Mouse (Mus musculus) embryo, embryonic 9.5 days (tissue): ENCODE measurements around the gene Ccdc13.

Source experiments
- DNase-seq: peaks from one replicate; pipeline ENCODE4 v3.0.0-alpha.2; 2017; ENCODE audit errors: extremely low spot score

Gene Ccdc13

DNA sequence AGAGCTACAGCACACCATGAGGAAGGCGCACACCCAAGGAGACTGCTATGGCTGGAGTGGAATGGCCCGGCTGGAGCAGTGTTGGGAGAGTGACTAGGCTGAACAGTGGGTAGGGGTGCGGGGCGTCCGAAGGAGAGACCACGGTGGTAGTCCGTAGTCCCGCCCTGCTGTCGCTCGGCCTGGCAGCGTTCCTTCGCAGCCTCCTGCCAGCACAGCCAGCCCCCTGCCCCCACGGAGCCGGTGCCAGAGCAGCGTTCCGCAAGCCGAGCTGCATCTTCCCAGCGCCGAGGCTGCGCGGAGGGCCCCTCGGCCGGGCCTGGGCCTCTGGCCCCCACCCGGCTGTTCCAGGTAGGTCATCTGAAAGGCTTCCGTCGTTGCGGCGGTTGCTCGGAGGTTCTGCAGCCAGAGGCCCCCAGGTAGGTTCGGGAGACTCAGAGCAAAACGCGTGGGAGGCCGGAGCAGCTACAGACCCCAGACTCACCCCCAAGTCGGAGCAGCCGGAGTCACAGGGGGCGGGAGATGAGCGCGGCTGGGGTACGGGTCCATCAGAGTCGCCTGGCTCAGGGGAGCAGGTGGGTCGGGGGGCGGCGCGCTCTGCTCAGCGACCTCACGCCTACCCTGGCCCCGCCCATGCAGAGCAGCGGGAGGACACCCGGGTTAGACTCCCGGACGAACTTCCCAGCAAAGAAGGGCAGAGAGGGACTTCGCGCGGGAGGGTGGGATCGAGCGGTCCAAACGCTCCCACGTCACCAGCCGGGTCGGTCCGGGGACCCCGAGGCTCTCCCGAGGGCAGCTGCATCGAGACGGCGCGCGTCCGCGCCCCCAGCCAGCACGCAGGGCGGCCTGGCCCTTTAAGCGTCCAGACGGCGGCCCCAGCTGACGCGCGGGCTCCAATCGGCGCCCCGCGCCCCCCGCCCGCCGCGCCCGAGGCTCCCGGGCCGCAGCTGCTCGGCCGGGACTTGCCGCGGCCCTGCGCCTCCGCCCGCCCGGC is 79.9 kb downstream of the Ccdc13 start, which contains the start of gene Zfp651:
TSS of gene Zfp651 (plus strand) at position 240 of the 991 bp plus-strand sequence.
- peak; percentile 80 for DNase-seq

DNA sequence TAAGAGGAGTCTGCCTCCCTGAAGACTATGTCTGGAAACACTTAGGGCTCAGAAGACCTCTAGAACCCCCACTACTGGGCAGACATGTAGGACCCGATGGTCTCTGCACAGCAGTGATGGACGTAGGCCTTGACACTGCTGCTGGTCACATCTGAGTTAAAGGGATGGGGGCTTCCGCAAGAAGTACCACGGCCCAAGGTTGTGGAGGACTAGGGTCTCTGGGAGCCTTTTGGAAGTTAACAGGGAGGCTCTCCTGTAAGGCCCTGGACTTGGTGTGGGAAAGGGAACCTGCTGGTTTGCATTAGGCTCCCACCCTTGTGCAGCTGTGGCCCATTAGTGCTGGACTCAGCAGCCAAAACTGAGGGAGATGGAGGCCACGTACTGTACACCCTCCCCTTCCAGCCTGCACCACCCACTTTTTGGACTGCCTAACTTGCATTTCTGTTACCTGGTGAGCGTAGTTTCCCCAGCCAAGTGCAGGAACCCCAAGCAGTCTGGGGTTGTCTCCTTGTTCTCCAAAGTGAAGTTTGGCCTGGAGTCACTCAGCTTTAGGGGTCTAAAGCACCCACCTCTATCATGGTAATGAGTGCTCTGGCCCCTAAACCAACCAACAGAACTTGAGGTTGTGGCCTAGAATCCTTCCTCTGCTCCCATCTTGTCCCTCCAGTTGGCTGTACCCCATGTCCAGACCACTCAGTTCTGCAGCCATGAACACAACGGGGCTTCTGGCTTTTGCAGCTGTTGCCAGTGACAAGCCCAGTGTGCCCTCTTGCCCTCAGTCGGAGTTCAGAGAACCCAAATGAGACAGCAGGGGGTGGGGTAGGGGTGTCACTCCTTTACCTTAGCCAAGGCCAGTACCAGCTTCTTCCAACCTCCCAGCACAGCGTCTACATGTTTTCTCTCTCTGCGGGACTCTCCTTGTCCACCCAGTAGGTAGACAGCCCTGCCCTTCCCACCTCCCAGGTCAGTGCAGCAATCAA is 81.1 kb downstream of the Ccdc13 start:
- DNase-seq: peak; percentile 24

DNA sequence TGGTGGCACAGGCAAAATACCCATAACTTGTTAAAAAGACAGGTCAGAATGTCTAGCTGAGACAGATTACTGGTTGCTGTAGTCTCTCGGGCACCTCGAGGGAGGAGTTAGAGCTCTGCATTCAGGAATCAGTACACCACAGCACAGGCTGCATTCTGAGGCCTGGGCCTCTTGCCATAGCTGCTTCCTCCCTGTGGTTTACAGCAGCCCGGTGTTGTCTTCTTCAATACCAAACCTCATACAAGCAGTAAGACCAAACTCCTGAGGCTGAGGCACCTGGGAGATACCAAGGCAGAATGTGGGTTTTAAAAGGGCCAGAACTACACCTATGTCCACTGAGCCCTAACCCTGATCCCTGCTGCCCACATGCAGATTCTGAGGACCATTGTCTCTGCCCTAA is 81.8 kb downstream of the Ccdc13 start:
- peak; percentile 16 for DNase-seq

DNA sequence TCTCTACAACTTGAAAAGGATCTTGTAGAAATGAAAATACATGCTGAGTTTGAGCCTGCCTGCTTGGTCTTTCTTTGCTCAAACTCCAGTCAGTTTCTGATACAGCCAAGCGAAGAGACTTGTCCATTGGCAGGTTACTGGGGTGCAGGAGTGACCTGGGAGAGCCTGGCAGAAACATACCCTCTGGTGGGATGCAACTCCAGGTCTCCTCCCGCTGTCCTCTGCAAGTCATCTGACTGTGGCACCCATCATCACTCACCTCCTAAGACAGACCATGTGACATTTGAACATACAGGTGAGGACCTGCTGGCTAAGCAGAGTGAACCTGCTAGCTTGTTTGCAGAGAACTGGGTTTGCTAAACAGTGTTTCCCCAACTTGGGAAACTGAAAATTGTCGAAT is 82.5 kb downstream of the Ccdc13 start:
- DNase-seq: no peak

DNA sequence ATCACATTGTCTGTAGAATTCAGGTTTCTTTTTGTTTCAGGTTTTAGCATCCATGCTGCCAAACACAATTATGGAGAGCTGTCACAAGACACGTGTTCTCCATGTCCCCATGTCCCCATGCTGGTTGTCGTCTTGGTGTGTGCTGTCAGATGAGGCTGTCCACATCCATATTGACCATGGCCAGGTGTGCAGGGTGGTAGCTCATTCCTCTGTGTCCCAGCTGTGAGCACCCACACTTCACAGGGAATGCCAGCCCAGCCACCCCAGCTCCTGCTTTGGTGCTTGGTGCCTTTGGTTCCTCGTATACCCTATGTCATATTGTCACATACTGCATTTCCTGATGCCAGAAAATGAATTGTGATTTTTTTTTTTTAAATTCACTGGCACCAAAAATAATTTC is 84.6 kb downstream of the Ccdc13 start:
- DNase-seq: no peak

DNA sequence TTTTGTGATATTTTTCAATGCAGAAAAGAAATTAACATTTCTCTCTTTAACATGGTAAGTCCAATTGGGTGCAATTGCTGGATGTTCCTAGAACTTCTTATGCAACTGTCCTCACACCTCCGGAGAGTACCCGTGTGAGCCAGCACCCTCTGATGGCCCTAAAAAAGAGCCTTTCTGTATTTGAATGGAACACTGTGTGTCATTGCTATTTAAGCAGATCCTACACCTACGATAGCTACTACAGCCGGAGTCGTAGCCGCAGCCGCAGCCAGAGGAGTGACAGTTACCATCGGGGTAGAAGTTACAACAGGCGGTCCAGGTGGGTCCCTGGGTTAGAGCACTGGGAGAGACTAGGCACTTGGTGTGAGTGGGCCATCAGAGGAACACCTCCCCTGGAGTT is 86.5 kb downstream of the Ccdc13 start:
- no peak for DNase-seq
